Mouse (Mus musculus) heart, adult 11 months (tissue): ENCODE data around the gene Olfr976.
"Not testable (repeated sequence)": the region's sequence is repeated elsewhere in the genome, so short reads cannot be mapped to it uniquely, and the experiment has no call there.

Experiments used
- DNase-seq: peaks from one replicate; pipeline ENCODE4 v3.0.0; 2022

The Olfr976 gene

GRCm38 (mm10) chr9:39961033-39961432 lies at the start of gene Olfr976:
Olfr976 (minus strand) TSS chr9:39961133.
- DNase-seq: not testable (repeated sequence)

- DNase-seq: no peak
Observed at GRCm38 (mm10) chr9:40009482-40009881, 48.5 kb upstream of the Olfr976 start, which contains the start of gene Olfr980. Olfr980 (minus strand) TSS chr9:40009582.

GRCm38 (mm10) chr9:40003365-40003764 lies 42.4 kb upstream of the Olfr976 start, which contains the start of gene Olfr979:
Olfr979 (minus strand) TSS chr9:40003465.
- DNase-seq: no peak

- DNase-seq: no peak
Observed at GRCm38 (mm10) chr9:39991813-39992212, 30.9 kb upstream of the Olfr976 start, which contains the start of gene Olfr978. Olfr978 (plus strand) TSS chr9:39992113.

GRCm38 (mm10) chr9:39976581-39977145 lies 15.7 kb upstream of the Olfr976 start:
- not testable (repeated sequence) for DNase-seq

GRCm38 (mm10) chr9:39951946-39952345 lies 9.0 kb downstream of the Olfr976 start, which contains the start of gene Olfr975:
Olfr975 (minus strand) TSS chr9:39952046.
- DNase-seq: no peak

GRCm38 (mm10) chr9:39937201-39937600 lies 23.7 kb downstream of the Olfr976 start, which contains the start of gene Olfr974:
Olfr974 (plus strand) TSS chr9:39937501.
- DNase-seq: no peak

GRCm38 (mm10) chr9:39928837-39929236 lies 32.1 kb downstream of the Olfr976 start:
- DNase-seq: not testable (repeated sequence)

GRCm38 (mm10) chr9:39927975-39928836 lies 32.7 kb downstream of the Olfr976 start:
- DNase-seq: not testable (repeated sequence)

- no peak for DNase-seq
Observed at GRCm38 (mm10) chr9:39909939-39910338, 51.0 kb downstream of the Olfr976 start.

GRCm38 (mm10) chr9:39907036-39907435 lies 53.9 kb downstream of the Olfr976 start, which contains the start of gene Olfr229:
Olfr229 (plus strand) TSS chr9:39907336.
- no peak for DNase-seq

- DNase-seq: peak; percentile 61
Observed at GRCm38 (mm10) chr9:39905106-39905505, 55.8 kb downstream of the Olfr976 start.
